Mouse (Mus musculus) megakaryocyte, embryonic 14.5 days (primary cell): Measurements from ENCODE around the gene Pnpla6. TPM values are rescaled to one million over a fixed set of nuclear protein-coding genes. Genes with fewer than 3 reads are reported as not detected.

ENCODE experiments used
- H3K27me3 ChIP-seq: replicated peaks from 2 replicates; pipeline ENCODE3; 2012; ENCODE audit warnings: inconsistent platforms
- H3K36me3 ChIP-seq: replicated peaks from 2 replicates; pipeline ENCODE3; 2012; ENCODE audit warnings: low read length, inconsistent platforms, mixed read lengths
- H3K4me1 ChIP-seq: 2 replicates; pipeline ENCODE4 v1.6.1; 2012; ENCODE audit warnings: inconsistent platforms
- H3K4me3 ChIP-seq: replicated peaks from 2 replicates; pipeline ENCODE3; 2012; ENCODE audit warnings: moderate library complexity, mild to moderate bottlenecking, inconsistent platforms
- H3K9me3 ChIP-seq: 2 replicates; pipeline ENCODE4 v1.6.1; 2012; ENCODE audit warnings: inconsistent platforms
- GATA1 ChIP-seq: IDR thresholded peaks from 3 replicates; pipeline ENCODE4 v1.6.1; 2012; ENCODE audit warnings: mixed read lengths, low read length, inconsistent platforms, borderline replicate concordance
- polyA plus RNA-seq: library from polyadenylated mRNA; stranded (reverse); fragments of >175 nt; gene quantifications from 2 replicates; pipeline ENCODE4 v1.2.3, GENCODE M21; 2012; ENCODE audit warnings: low replicate concordance; ENCODE audit not compliant: insufficient read depth

Gene Pnpla6
- polyA plus RNA-seq, 1 experiment: 13.8 TPM

GRCm38 (mm10) chr8:3593470-3593869 is 78.3 kb downstream of the Pnpla6 start:
- H3K4me1 ChIP-seq: peaks cover 17% of the 10 kb centered on the region
- no peaks in the 10 kb centered on the region for H3K9me3 ChIP-seq
- no peak overlapping the region for H3K4me3 ChIP-seq
- no peak for TF ChIP-seq GATA1
- peaks cover 29% of the 10 kb centered on the region for H3K27me3 ChIP-seq
- H3K36me3 ChIP-seq: no peaks in the 10 kb centered on the region

Other genes with a start within 250 kb of the Pnpla6 start
- gene Insr, start 235.8 kb upstream of the Pnpla6 start, polyA plus RNA-seq: 0.17 and 0.75 TPM in 2 replicates
- 1.3 TPM in 1 of 2 replicates, not detected in the other for gene A430078G23Rik, start 162.0 kb upstream of the Pnpla6 start, polyA plus RNA-seq
- gene Arhgef18, start 122.4 kb upstream of the Pnpla6 start, polyA plus RNA-seq: 10.5 and 16.0 TPM in 2 replicates
- 2.8 and 3.7 TPM in 2 replicates for gene Pex11g, start 47.7 kb upstream of the Pnpla6 start, polyA plus RNA-seq
- gene Tex45, start 44.5 kb upstream of the Pnpla6 start, polyA plus RNA-seq: not detected in 2 replicates
- gene Zfp358, start 22.2 kb upstream of the Pnpla6 start, polyA plus RNA-seq: 19.3 and 36.7 TPM in 2 replicates
- gene Mcoln1, start 14.9 kb upstream of the Pnpla6 start, polyA plus RNA-seq: 142 and 183 TPM in 2 replicates
- not detected in 2 replicates for gene C330021F23Rik, start 52.6 kb downstream of the Pnpla6 start, polyA plus RNA-seq
- gene Camsap3, start 71.9 kb downstream of the Pnpla6 start, polyA plus RNA-seq: 0.36 TPM in 1 of 2 replicates, not detected in the other
- 35.4 and 48.4 TPM in 2 replicates for gene Xab2, start 105.9 kb downstream of the Pnpla6 start, polyA plus RNA-seq
- gene Pet100, start 106.2 kb downstream of the Pnpla6 start, polyA plus RNA-seq: 58.2 and 85.9 TPM in 2 replicates
- gene Pcp2, start 110.2 kb downstream of the Pnpla6 start, polyA plus RNA-seq: 11.1 TPM in 1 of 2 replicates, not detected in the other
- gene Stxbp2, start 115.6 kb downstream of the Pnpla6 start, polyA plus RNA-seq: 533 and 675 TPM in 2 replicates
- 0.39 TPM in 1 of 2 replicates, not detected in the other for gene Retn, start 140.4 kb downstream of the Pnpla6 start, polyA plus RNA-seq
- 0.10 TPM in 1 of 2 replicates, not detected in the other for gene Mcemp1, start 150.4 kb downstream of the Pnpla6 start, polyA plus RNA-seq
- 2.8 TPM in 1 of 2 replicates, not detected in the other for gene Fcor, start 157.0 kb downstream of the Pnpla6 start, polyA plus RNA-seq
- 10.6 and 25.8 TPM in 2 replicates for gene Trappc5, start 160.9 kb downstream of the Pnpla6 start, polyA plus RNA-seq
- 0.07 TPM in 1 of 2 replicates, not detected in the other for gene Fcer2a, start 178.8 kb downstream of the Pnpla6 start, polyA plus RNA-seq
- 1.2 and 11.6 TPM in 2 replicates for gene Clec4g, start 205.3 kb downstream of the Pnpla6 start, polyA plus RNA-seq
- gene Cd209a, start 233.6 kb downstream of the Pnpla6 start, polyA plus RNA-seq: not detected in 2 replicates